ENCODE assay signal across 9 mouse cellular contexts in the genomic region with DNA sequence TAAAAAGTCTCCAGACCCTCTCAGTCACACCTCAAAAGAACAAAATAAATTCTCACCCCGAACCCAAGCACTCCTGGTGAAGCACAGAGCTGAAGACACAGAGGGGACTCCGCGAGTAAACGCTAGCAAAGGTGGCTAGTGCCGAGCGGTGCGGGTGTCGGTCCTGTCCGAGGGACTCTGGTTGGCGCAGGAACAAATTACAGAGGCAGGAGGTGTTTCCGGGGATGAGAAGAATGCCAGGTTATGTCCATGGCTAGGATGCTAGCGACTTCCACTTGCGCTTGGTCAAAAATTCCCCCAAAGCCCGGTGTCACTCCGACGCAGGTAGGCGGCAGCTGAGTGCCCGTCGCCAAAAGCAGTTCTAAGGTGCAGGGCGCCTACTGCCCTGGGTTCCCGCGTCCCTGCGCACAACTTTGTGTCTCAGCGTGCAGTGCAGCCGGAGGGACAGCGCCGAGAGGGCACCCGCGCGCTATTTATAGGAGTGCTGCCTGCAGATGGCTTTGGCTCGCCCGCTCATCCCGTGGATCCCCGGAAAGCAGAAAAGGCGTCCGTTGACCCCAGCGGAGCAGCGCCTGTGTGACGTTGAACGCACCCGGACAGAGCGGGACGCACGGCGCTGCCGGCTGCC. TPM values are rescaled to one million over a fixed set of nuclear protein-coding genes. Genes with fewer than 3 reads are reported as not detected.
A peak's percentile ranks its signal among the peaks of the same experiment; 100 is the strongest.
DNase-seq lines count a peak whose midpoint lies in the region; ATAC-seq and TF ChIP-seq lines count a peak whose summit lies in the region.
"Had no signal": no experiment of that assay in that cellular context is flagged by ENCODE, and none has a peak within 500 bp of the region (broad histone marks: within the 10 kb centered on the region; RNA-seq: fewer than 3 reads in every experiment).

No protein-coding gene starts in this region.

- H3K9me3 ChIP-seq in heart, embryonic 16.5 days (replicated peaks; ENCODE audit: control insufficient read depth, low read length) = no peaks in the 10 kb centered on the region
- no peaks in the 10 kb centered on the region for H3K9me3 ChIP-seq in hindbrain, embryonic 12.5 days (replicated peaks)
- H3K9me3 ChIP-seq in midbrain, postnatal 0 days (ENCODE audit: low read length) = no peaks in the 10 kb centered on the region

- ATAC-seq in heart, embryonic 16.5 days (replicated peaks; ENCODE audit: extremely low read depth, insufficient read depth, low FRiP score) = no peak; the same call in 1 of the 2 replicates
- ATAC-seq in hindbrain, embryonic 12.5 days (ENCODE audit: low FRiP score) = 0 out of 2 replicates have a peak, but pooled peaks have one; percentile 16
- ATAC-seq in midbrain, postnatal 0 days (ENCODE audit: low FRiP score) = no peak

- 2% methylated on average over 46 of the region's 46 CpGs for WGBS in heart, embryonic 16.5 days
- under 1% methylated on average over 46 of the region's 46 CpGs for WGBS in hindbrain, embryonic 12.5 days
- under 1% methylated on average over 46 of the region's 46 CpGs for WGBS in midbrain, postnatal 0 days

- peak overlapping the region; percentile 46 for H3K4me2 ChIP-seq in heart, embryonic 16.5 days (ENCODE audit: low read depth, low read length)
- peak overlapping the region; percentile 89 for H3K4me2 ChIP-seq in hindbrain, embryonic 12.5 days (replicated peaks)
- peak overlapping the region; percentile 91 for H3K4me2 ChIP-seq in midbrain, postnatal 0 days (ENCODE audit: low read depth, low read length, poor library complexity, severe bottlenecking)

- TF ChIP-seq CTCF in midbrain, postnatal 0 days (IDR thresholded peaks at IDR 0.05) = no peak

- peaks cover 8% of the 10 kb centered on the region; the same call in 1 of the 2 replicates for H3K4me1 ChIP-seq in heart, embryonic 16.5 days (ENCODE audit: control insufficient read depth, insufficient read depth, low read length)
- peaks cover 22% of the 10 kb centered on the region for H3K4me1 ChIP-seq in hindbrain, embryonic 12.5 days
- 0 out of 2 replicates have a peak, but pooled peaks cover 3% of the 10 kb centered on the region for H3K4me1 ChIP-seq in midbrain, postnatal 0 days (ENCODE audit: insufficient read depth, low read length)
- H3K4me1 ChIP-seq: megakaryocyte, embryonic 14.5 days had no signal

- no peak for DNase-seq in heart, adult 8-10 months (ENCODE audit: low spot score)
- DNase-seq in brain, adult 2 months (ENCODE audit: low read depth, low spot score) = peak; percentile 33
- no peak for DNase-seq in midbrain, postnatal 0 days (ENCODE audit: low spot score)
- DNase-seq in MN1 (ENCODE audit: low spot score) = no peak
- no peak for DNase-seq in gastrocnemius, postnatal 25 days
- DNase-seq in adrenal gland, postnatal 14 days = no peak

- no peak overlapping the region for H3K9ac ChIP-seq in heart, embryonic 16.5 days (ENCODE audit: low read length)
- H3K9ac ChIP-seq in hindbrain, embryonic 12.5 days = peak overlapping the region; percentile 50
- H3K9ac ChIP-seq in midbrain, postnatal 0 days (replicated peaks; ENCODE audit: low read length, poor library complexity, severe bottlenecking) = peak overlapping the region; percentile 60

- no peak overlapping the region for H3K27ac ChIP-seq in heart, embryonic 16.5 days (ENCODE audit: low read length)
- 0 out of 2 replicates have a peak overlapping the region, but pooled peaks have one; percentile 44 for H3K27ac ChIP-seq in hindbrain, embryonic 12.5 days
- peak overlapping the region; percentile 63; the same call in 1 of the 2 replicates for H3K27ac ChIP-seq in midbrain, postnatal 0 days (ENCODE audit: low read depth, low read length)

- no peaks in the 10 kb centered on the region for H3K36me3 ChIP-seq in heart, embryonic 16.5 days (ENCODE audit: control insufficient read depth, insufficient read depth)
- no peaks in the 10 kb centered on the region for H3K36me3 ChIP-seq in hindbrain, embryonic 12.5 days
- H3K36me3 ChIP-seq in midbrain, postnatal 0 days (ENCODE audit: insufficient read depth, low read length) = no peaks in the 10 kb centered on the region

- H3K27me3 ChIP-seq in heart, embryonic 16.5 days (ENCODE audit: control insufficient read depth, insufficient read depth, low read length) = peaks cover 39% of the 10 kb centered on the region
- peaks cover 52% of the 10 kb centered on the region for H3K27me3 ChIP-seq in hindbrain, embryonic 12.5 days
- peaks cover 6% of the 10 kb centered on the region; the same call in 1 of the 2 replicates for H3K27me3 ChIP-seq in midbrain, postnatal 0 days (ENCODE audit: insufficient read depth, low read length)

- H3K4me3 ChIP-seq in heart, embryonic 16.5 days (ENCODE audit: low read length) = peak overlapping the region; percentile 16
- peak overlapping the region; percentile 46 for H3K4me3 ChIP-seq in hindbrain, embryonic 12.5 days
- H3K4me3 ChIP-seq in midbrain, postnatal 0 days (ENCODE audit: low read depth, low read length) = peak overlapping the region; percentile 53
- H3K4me3 ChIP-seq: megakaryocyte, embryonic 14.5 days had no signal

RNA-seq across cellular contexts. Expression of a gene that starts 0.5 kb away (rescaled TPM):
- 0.07 TPM in 1 of 2 replicates, not detected in the other for polyA plus RNA-seq in heart, embryonic 16.5 days (2015; fragmentation: Nextera tagmentation; extraction: Ambion mirVana)
- not detected for total RNA-seq in heart, adult 8-10 months (2022)
- polyA plus RNA-seq in hindbrain, embryonic 12.5 days (2016; fragmentation: Nextera tagmentation; extraction: Ambion mirVana) = 7.8 and 8.0 TPM in 2 replicates
- 34.4 and 35.7 TPM in 2 replicates for total RNA-seq in midbrain, postnatal 0 days (2014; rRNA removed)
- polyA plus RNA-seq in midbrain, postnatal 0 days (2015; fragmentation: Nextera tagmentation; extraction: Ambion mirVana) = 46.7 and 48.3 TPM in 2 replicates
- not detected for total RNA-seq in gastrocnemius, postnatal 25 days (2021)
- total RNA-seq in adrenal gland, postnatal 14 days (2021) = not detected in 2 replicates

Comparison
In these comparisons a context has a peak if more than half of its experiments do, and no peak if none do; other contexts are left out.
1. RNA of a gene that starts 0.5 kb away (total RNA-seq): 34.4 to 35.7 TPM in midbrain, postnatal 0 days; not detected in gastrocnemius, postnatal 25 days, not detected in heart, adult 8-10 months and not detected in adrenal gland, postnatal 14 days; every median in the first group is over 10 times any median in the second.
2. Peak in every context shown above with its lines, with median percentiles within 50 percentile points of each other: H3K4me2 ChIP-seq and H3K4me3 ChIP-seq.